Mouse (Mus musculus) E14TG2a.4 (cell line): ENCODE results near the gene Lect2.

Source experiments
- CTCF ChIP-seq: conservative IDR thresholded peaks from 2 replicates; pipeline ENCODE4 v1.5.1; 2014; ENCODE audit warnings: low read length
- NANOG ChIP-seq: IDR thresholded peaks from 2 replicates; pipeline ENCODE4 v1.6.1; 2014; ENCODE audit warnings: borderline replicate concordance, low read length, mixed read lengths
- POU5F1 ChIP-seq: IDR thresholded peaks from 2 replicates; pipeline ENCODE4 v1.6.1; 2014; ENCODE audit warnings: low read length, borderline replicate concordance

- TF ChIP-seq CTCF (no peak), POU5F1 (no peak), NANOG (no peak)
Measured at GRCm38 (mm10) chr13:56578097-56578496, 29.8 kb upstream of the Lect2 start.
